Comparison of ENCODE assay signal across 17 mouse cellular contexts in genomic region chr5:27908329-27908960, GRCm38 (mm10).
DNase-seq lines count a peak whose midpoint lies in the region; ATAC-seq and TF ChIP-seq lines count a peak whose summit lies in the region.
"Had no signal": no experiment of that assay in that cellular context is flagged by ENCODE, and none has a peak within 500 bp of the region (broad histone marks: within the 10 kb centered on the region; RNA-seq: fewer than 3 reads in every experiment).

No protein-coding gene starts in this region.

- no peaks in the 10 kb centered on the region for H3K4me1 ChIP-seq in hindbrain, embryonic 14.5 days (replicated peaks; ENCODE audit: control insufficient read depth, insufficient read depth, low read length)
- H3K4me1 ChIP-seq in hindbrain, embryonic 10.5 days (replicated peaks), result no peaks in the 10 kb centered on the region
- no peaks in the 10 kb centered on the region for H3K4me1 ChIP-seq in kidney, embryonic 16.5 days (ENCODE audit: insufficient read depth, low read length)
- no peaks in the 10 kb centered on the region for H3K4me1 ChIP-seq in stomach, postnatal 0 days (replicated peaks; ENCODE audit: control insufficient read depth, insufficient read depth)
- H3K4me1 ChIP-seq: forebrain, embryonic 12.5 days; heart, embryonic 13.5 days; hindbrain, embryonic 12.5 days had no signal

- no peak for DNase-seq in hindbrain, embryonic 14.5 days (ENCODE audit: low spot score)
- no peak for DNase-seq in hindbrain, embryonic 10.5 days (ENCODE audit: low spot score)
- no peak for DNase-seq in kidney, postnatal 36 days
- DNase-seq in Muller cell, postnatal 12 days (ENCODE audit: inconsistent ontology term), result peak; percentile 12
- DNase-seq in brain, adult 2 months (ENCODE audit: low read depth, low spot score), result peak; percentile 5
- no peak for DNase-seq in liver
- DNase-seq in stomach, postnatal 0 days (ENCODE audit: low spot score), result no peak
- DNase-seq: adrenal gland, postnatal 14 days; cerebellum, adult 2 months; cerebellum, postnatal 10 days; forebrain, postnatal 0 days; gastrocnemius, postnatal 14 days; heart, postnatal 36 days had no signal

- H3K9ac ChIP-seq in hindbrain, embryonic 14.5 days, result no peak overlapping the region
- no peak overlapping the region for H3K9ac ChIP-seq in kidney, embryonic 16.5 days (replicated peaks; ENCODE audit: low read length)
- no peak overlapping the region for H3K9ac ChIP-seq in stomach, postnatal 0 days (ENCODE audit: low read length)
- H3K9ac ChIP-seq: forebrain, embryonic 12.5 days; forebrain, postnatal 0 days; heart, embryonic 13.5 days; hindbrain, embryonic 12.5 days had no signal

- H3K4me2 ChIP-seq in hindbrain, embryonic 14.5 days (replicated peaks), result no peak overlapping the region
- no peak overlapping the region for H3K4me2 ChIP-seq in kidney, embryonic 16.5 days (replicated peaks; ENCODE audit: low read depth, low read length)
- no peak overlapping the region for H3K4me2 ChIP-seq in stomach, postnatal 0 days (replicated peaks; ENCODE audit: low read depth)
- H3K4me2 ChIP-seq: forebrain, embryonic 12.5 days; heart, embryonic 13.5 days; hindbrain, embryonic 12.5 days had no signal

- 65% methylated on average over 5 of the region's 5 CpGs for WGBS in hindbrain, embryonic 14.5 days
- WGBS in hindbrain, embryonic 10.5 days, result 66% methylated on average over 5 of the region's 5 CpGs
- WGBS in kidney, embryonic 16.5 days, result 26% methylated on average over 5 of the region's 5 CpGs
- 52% methylated on average over 5 of the region's 5 CpGs for WGBS in stomach, postnatal 0 days

- H3K9me3 ChIP-seq in hindbrain, embryonic 14.5 days (ENCODE audit: control insufficient read depth, low read length), result no peaks in the 10 kb centered on the region
- H3K9me3 ChIP-seq in hindbrain, embryonic 10.5 days, result no peaks in the 10 kb centered on the region
- H3K9me3 ChIP-seq in kidney, embryonic 16.5 days (ENCODE audit: low read length), result no peaks in the 10 kb centered on the region
- H3K9me3 ChIP-seq in stomach, postnatal 0 days (ENCODE audit: control insufficient read depth, low read length), result no peaks in the 10 kb centered on the region
- H3K9me3 ChIP-seq: forebrain, embryonic 12.5 days; hindbrain, embryonic 12.5 days had no signal

- no peak for ATAC-seq in hindbrain, embryonic 14.5 days (ENCODE audit: low FRiP score)
- peak; percentile 75; the same call in 1 of the 2 replicates for ATAC-seq in kidney, embryonic 16.5 days (ENCODE audit: low FRiP score, low TSS enrichment)
- no peak for ATAC-seq in stomach, postnatal 0 days (ENCODE audit: low FRiP score, low TSS enrichment)
- ATAC-seq: forebrain, postnatal 0 days had no signal

- H3K27me3 ChIP-seq in hindbrain, embryonic 14.5 days (ENCODE audit: control insufficient read depth, insufficient read depth, low read length), result no peaks in the 10 kb centered on the region
- no peaks in the 10 kb centered on the region for H3K27me3 ChIP-seq in hindbrain, embryonic 10.5 days (ENCODE audit: insufficient read depth, poor library complexity, severe bottlenecking)
- H3K27me3 ChIP-seq in kidney, embryonic 16.5 days (ENCODE audit: insufficient read depth, low read length), result no peaks in the 10 kb centered on the region
- no peaks in the 10 kb centered on the region for H3K27me3 ChIP-seq in stomach, postnatal 0 days (ENCODE audit: control insufficient read depth, insufficient read depth, low read length)
- H3K27me3 ChIP-seq: forebrain, embryonic 12.5 days; heart, embryonic 13.5 days; hindbrain, embryonic 12.5 days had no signal

- TF ChIP-seq EP300 in stomach, postnatal 0 days (optimal IDR thresholded peaks at IDR 0.05), result no peak

- no peaks in the 10 kb centered on the region for H3K36me3 ChIP-seq in hindbrain, embryonic 14.5 days (replicated peaks; ENCODE audit: control insufficient read depth, insufficient read depth)
- no peaks in the 10 kb centered on the region for H3K36me3 ChIP-seq in hindbrain, embryonic 10.5 days
- H3K36me3 ChIP-seq in kidney, embryonic 16.5 days (ENCODE audit: insufficient read depth, low read length), result no peaks in the 10 kb centered on the region
- H3K36me3 ChIP-seq in stomach, postnatal 0 days (ENCODE audit: control insufficient read depth, insufficient read depth, low read length), result no peaks in the 10 kb centered on the region
- H3K36me3 ChIP-seq: forebrain, embryonic 12.5 days; heart, embryonic 13.5 days; hindbrain, embryonic 12.5 days had no signal

- peak overlapping the region; percentile 26; the same call in 1 of the 2 replicates for H3K27ac ChIP-seq in hindbrain, embryonic 14.5 days
- no peak overlapping the region for H3K27ac ChIP-seq in hindbrain, embryonic 10.5 days
- no peak overlapping the region for H3K27ac ChIP-seq in kidney, embryonic 16.5 days (ENCODE audit: low read length)
- H3K27ac ChIP-seq in stomach, postnatal 0 days (replicated peaks), result no peak overlapping the region
- H3K27ac ChIP-seq: forebrain, embryonic 12.5 days; heart, embryonic 13.5 days; hindbrain, embryonic 12.5 days had no signal

- H3K4me3 ChIP-seq in hindbrain, embryonic 14.5 days (replicated peaks; ENCODE audit: low read length), result no peak overlapping the region
- no peak overlapping the region for H3K4me3 ChIP-seq in hindbrain, embryonic 10.5 days
- no peak overlapping the region for H3K4me3 ChIP-seq in kidney, embryonic 16.5 days (ENCODE audit: low read length)
- no peak overlapping the region for H3K4me3 ChIP-seq in stomach, postnatal 0 days (ENCODE audit: low read depth, low read length)
- H3K4me3 ChIP-seq: forebrain, embryonic 12.5 days; heart, embryonic 13.5 days; hindbrain, embryonic 12.5 days had no signal

- TF ChIP-seq CTCF in stomach, postnatal 0 days (IDR thresholded peaks at IDR 0.05; ENCODE audit: low read depth), result no peak

Comparison
In these comparisons a context has a peak if more than half of its experiments do, and no peak if none do; other contexts are left out.
1. DNase-seq: peak in Muller cell, postnatal 12 days (single experiment) and brain, adult 2 months (single experiment); none in hindbrain, embryonic 14.5 days (single experiment), hindbrain, embryonic 10.5 days (single experiment), kidney, postnatal 36 days (0 of 2), liver (single experiment) and stomach, postnatal 0 days (single experiment).